Mouse (Mus musculus) G1E-ER4 (cell line): ENCODE measurements around the gene Sipa1l2. TPM values are rescaled to one million over a fixed set of nuclear protein-coding genes. Genes with fewer than 3 reads are reported as not detected.

ENCODE experiments used
- GATA1 ChIP-seq: IDR thresholded peaks from one replicate; pipeline ENCODE4 v1.8.0; 2012; ENCODE audit warnings: low read length, inconsistent platforms
- polyA plus RNA-seq: library from polyadenylated mRNA; stranded (reverse); fragments of >175 nt; gene quantifications from 2 replicates; pipeline ENCODE4 v1.2.3, GENCODE M21; 2012

The Sipa1l2 gene
- polyA plus RNA-seq, 1 experiment, result not detected

DNA sequence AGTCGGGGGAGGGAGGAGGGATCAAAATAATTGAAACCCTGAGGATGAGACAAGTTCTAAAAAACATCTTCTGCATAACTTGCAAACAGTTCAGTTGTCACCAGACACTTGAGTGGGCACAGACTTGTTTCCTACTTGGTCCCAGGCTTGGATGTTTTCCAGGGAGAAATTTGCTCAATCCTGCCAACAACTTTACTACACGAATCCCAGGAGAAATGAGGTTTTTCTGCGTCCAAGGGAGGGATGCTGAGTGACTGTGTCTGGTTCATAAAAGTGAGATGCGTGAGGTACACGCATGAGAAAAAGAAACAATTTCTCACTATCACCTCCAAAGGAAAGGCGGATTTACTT is 38.5 kb downstream of the Sipa1l2 start:
- TF ChIP-seq GATA1, result no peak

DNA sequence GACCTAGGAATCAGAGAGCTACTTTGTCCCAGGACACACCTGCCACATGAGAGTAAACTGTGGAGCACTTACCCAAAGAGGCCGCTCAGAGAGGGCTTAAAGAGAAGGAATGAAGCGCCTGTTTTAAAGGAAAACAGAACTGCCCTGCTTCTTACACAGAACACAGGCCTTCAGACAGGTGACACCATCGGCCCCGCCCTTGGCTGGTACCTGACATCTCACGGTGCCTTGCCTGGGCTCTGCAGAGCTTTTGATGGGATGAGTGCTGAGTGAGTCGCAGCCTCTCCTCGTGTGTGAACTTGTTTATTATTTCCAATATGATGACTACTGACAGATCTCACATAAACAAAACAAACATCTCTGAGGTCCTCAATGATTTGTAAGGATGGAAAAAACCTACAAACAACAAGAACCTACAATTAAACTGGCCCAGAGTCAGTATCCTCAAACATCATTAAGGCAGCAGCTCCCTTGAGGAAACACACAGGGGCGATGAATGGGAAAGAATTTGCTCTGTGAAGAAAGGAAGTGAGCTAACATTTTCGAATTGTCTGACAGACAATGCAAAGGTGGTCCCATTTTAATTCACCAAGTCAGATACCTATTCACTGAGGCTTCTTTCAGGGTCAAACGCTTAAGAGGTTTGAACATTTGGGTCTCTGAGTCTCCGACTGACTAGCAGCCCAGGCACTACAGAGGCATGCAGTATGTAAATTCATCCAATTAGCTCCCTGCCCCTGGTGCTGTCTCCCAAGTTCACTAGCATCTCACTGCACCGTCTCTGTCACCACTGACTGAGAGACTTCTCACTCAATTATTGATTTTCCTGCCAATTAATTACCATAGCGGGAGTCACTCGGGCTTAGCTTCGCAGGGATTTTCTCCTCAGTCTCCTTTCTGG is 39.2 kb downstream of the Sipa1l2 start:
- no peak for TF ChIP-seq GATA1

DNA sequence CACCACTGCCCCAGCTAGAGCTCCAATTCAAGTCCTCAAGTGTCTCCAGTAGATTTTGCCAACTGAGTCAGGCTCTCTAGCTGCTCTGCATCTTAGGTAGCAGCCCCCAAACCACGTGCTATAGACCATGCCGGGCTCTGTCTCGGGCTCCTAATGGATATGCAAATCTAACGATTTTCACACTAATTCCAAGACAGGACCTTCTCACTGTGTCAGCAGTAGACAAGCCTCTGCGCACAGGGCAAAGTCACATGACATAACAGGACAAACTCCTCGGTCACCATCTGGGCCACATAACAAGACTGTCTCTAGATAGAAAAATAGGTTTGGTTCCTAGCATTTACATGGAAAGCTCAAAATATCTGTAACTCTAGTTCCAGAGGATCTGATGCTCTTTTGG is 40.6 kb downstream of the Sipa1l2 start:
- no peak for TF ChIP-seq GATA1

DNA sequence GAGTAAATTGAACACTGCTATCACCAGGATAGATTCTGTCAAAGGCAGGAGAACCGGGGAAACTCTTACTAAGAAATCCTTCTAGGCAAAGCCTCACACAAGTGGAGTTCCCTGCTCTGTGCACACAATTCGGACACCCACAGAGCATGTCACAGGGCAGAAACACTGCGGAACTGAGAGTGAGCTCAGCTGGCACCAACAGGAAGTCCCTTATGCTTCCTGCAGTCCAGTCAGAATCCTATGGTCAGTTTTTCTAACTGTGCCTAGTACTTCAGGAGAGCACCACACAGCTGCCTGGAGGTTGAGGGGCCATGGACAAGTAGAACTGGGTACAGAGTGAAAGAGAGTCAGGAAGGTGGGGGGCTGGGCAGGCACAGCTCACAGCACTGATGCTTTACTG is 41.7 kb downstream of the Sipa1l2 start:
- TF ChIP-seq GATA1, result no peak

DNA sequence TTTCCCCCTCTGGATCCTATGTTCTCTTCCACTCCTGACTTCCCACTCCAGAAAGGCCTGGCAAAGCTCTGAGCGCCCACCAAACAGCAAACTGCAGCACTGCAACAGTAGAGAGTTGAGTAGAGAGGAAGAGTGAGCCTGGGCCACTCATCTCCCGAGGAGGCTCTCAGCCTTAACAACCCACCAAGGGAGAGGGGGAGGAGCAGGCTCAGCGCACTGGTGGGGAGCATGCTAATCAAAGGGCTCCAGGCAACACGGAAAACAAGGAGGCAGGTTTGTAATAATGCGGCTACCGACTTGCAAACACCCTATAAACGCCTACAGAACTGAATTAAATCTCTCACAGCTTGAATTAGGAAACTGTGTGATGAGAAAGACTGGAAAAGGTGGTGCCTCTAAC is 42.6 kb downstream of the Sipa1l2 start:
- no peak for TF ChIP-seq GATA1

DNA sequence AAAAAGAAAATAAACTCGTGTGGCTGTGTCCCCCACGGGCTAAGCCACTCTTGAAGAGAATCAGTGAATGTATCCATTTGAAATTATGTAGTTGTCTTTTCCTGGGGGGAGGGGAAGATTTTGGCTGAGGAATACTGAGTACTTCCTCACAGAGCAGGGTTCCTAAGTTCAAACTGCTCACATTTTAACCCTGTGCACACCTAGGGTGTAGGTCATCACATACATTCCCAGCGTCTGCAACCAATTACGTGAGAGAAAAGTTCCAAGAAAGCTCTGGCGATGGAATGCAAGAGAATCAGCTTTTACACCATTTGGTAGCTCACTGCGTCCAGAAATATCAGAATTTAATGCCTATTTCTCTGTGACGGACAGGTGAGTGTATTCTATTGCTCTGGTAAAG is 43.0 kb downstream of the Sipa1l2 start:
- TF ChIP-seq GATA1, result no peak

DNA sequence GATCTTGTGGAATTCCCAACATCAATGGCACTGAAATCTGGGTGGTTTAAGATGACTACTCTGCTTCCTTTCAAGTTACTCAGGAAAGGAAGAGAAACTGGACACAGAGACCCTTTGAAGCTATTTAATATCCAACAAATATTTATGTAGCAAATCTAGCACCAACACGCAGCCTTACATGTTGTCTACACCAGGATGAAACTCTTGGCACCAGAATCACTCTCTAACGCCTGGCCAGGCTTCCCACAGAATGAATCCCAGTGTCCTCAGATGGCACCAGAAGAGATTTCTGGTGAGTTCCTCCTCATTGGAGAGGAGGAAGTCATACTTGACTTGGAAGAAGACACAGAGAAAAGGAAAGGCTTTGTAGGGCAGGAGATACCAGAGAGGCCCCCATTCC is 45.1 kb downstream of the Sipa1l2 start:
- no peak for TF ChIP-seq GATA1

DNA sequence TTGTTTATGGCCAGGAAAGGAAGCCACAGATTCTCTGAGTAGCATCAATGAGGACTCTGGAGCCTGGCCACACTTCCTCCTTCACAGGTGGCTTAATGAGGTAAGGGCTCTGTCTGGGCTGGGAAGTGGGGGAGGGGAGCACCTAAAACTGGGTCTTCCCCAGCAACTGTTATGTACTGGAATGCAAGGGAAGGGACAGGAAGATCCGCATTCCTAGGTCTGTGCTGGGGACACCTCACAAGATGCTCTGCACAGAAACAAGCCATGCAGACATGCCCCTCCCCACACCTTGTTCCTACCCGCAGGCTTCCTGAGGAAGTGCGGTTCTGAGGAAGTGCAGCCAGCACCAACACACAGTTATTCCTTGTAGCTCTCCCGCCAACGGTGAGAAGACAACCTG is 46.4 kb downstream of the Sipa1l2 start:
- TF ChIP-seq GATA1, result no peak

DNA sequence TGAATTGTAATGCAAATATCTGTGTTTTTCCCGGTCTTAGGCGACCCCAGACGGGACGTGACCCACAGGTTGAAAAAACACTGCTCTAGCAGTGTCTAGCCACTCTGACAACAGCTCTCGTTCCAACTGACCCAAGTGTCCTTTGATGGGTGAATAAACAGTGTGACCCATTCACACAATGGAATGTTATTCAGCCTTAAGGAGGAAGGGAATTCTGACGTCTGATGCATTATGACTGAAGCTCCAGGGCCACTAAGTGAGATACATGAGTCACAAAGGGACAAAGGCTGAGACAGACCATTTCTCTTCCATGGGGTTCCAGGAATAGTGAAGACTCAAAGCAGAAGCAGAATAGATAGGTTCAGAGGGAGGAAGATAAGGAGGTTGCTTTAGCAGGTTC is 47.5 kb downstream of the Sipa1l2 start:
- TF ChIP-seq GATA1, result no peak

DNA sequence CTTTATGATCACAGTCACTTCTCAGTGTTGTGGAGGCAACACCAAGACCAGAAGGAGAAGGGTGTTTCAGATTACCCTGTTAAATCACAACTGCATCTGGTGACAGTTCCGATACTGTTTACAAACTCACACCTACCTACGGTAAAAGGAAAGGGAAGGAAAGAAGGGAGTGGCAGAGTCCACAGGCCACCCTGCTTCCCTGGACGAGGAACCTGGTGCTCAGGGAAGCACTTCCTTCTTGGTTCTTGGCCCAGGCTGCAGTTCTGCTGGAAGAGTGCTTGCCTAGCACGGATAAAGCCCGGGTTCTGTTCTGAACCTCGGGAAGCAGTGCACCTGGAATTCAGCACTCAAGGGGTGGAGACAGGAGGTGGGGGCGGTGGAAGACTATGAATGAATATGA is 48.5 kb downstream of the Sipa1l2 start:
- no peak for TF ChIP-seq GATA1

DNA sequence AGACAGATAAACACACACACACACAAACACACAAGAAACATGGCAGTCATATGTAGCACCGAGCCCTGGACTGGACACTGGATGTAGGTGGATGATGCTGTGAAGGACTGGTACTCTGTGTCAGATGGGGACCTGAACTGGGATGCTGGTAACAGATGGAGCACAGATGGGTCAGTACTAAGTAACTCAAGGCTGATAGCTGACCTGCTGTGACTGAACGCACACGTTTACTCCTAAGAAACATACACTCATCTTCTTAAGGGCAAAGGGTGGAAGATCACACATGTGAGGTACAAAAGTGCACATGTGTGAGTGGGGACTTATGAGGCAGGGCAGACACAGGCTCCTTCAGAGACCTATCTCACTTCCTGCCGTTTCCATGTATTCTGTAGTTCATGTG is 50.7 kb downstream of the Sipa1l2 start:
- TF ChIP-seq GATA1, result no peak

DNA sequence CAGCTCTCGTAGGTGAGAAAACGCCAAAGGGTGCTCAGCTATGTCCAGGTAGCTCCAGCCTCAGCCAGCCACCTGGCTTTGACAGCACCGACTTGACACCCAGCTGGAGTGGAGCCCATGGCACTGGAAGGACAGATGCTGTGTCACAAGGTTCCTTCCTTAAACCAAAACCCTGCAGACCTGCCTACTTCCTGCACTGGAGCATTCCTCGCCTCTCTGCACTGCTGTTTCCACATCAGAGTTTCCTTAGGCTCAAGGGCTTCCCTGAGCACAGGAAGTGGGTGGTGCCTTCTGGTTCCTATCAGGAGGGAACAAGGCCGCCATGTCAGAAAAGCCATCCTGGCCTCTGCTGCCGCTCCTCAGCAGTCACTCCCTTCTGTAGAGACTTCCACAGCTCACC is 51.3 kb downstream of the Sipa1l2 start:
- no peak for TF ChIP-seq GATA1

DNA sequence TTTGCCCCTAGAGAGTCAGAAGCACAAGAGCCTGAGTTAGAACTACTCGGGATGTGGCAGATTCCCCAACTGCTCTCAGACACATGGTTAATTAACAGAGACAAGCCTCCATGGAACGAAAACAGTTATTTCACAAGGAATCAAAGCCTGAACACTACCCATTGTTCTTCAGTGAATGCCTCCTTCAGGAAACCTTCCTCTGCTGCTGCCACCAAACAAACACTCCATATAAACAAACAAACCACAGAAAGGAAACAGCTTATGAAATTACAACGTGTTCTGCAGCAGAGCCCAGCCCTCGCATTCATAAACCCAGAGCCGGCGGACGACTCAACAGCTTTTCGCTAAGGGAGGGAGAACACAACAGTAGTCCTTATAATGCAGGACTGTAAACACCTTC is 52.2 kb downstream of the Sipa1l2 start:
- no peak for TF ChIP-seq GATA1

DNA sequence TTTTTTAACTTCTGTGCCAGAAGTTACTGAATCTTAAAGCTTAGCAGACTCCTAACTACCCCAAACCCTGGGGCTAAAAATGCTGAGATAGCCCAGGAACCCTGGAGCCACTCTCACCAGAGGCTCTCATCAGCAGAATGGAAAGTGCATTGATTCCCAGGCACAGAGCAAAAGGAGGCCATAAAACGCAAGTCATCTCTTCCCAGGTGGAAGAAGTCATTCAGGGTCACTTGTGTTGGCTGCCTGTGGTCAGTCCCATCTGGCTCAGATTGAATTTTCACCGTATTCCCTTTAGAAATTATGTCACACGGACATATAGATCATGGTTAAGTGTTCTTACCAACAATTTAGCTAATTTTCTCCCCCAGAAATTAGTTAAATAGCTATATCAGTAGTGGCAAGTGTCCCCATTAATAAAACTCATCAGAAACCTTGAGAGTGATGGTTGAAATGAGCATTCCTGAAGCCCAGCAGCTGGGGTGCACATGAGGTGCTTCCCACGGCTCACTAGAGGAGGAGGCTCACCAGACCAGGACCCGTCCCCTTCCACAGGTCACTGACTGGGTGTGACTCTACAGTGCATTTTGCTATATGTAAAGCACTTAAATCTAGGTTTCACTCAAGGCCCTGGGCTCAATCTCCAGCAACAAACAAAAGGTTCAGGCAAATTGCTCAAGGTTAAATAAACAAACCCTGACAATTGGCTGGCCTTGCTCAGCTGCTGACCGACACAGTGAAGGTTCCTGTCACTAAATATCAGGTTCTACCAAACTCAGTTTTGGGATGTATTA is 53.3 kb downstream of the Sipa1l2 start:
- TF ChIP-seq GATA1, result no peak

DNA sequence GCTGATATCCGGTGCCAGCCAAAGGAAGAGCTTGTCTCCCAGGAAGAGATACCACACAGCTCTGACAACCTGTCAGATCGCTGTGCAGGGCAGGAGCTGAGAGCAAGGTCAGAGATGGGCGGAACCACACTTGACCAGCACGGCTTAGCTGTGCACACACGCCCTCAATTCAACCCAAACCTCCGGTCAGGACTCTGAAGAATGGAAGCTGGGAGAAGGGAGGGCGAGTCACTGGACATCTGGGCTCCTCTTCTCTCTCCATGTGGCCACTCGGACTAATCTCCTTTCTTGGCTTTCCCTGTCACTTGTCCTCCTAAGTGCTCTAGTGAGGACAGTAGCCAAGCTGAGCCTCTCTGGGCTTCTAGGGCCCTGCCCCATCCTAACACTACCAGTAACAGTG is 53.9 kb downstream of the Sipa1l2 start:
- no peak for TF ChIP-seq GATA1

DNA sequence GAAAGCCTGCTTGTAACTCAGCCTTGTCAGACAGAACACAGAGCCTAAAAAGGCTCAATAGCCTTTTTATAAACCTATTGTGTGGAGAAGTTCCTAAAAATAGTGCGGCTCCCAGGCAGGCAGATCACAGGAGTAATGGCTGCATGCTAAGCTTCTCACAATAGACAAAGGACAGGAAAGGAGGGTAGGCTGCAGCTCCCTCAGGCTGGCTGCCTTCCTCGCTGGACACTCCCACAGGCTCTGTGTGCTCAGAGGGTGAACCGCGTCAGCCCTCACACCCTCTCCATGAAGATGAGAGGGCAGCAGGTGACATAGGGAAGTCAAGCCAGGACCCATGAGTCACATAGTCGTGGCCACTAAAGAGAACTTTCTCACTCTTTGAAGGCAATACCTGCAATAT is 55.7 kb downstream of the Sipa1l2 start:
- no peak for TF ChIP-seq GATA1
